Mouse (Mus musculus) v-Abl transformed pro-B cells (cell line): ENCODE results near the gene Fam172a.

Source experiments
- in situ Hi-C, 2 experiments: fragments of 400-800 bp; cut with MboI; formaldehyde crosslinking; loops; one replicate each; pipeline ENCODE4 v1.15.1; 2025; ENCODE audit not compliant: unreplicated experiment in 2 of 2

Fam172a gene

DNA sequence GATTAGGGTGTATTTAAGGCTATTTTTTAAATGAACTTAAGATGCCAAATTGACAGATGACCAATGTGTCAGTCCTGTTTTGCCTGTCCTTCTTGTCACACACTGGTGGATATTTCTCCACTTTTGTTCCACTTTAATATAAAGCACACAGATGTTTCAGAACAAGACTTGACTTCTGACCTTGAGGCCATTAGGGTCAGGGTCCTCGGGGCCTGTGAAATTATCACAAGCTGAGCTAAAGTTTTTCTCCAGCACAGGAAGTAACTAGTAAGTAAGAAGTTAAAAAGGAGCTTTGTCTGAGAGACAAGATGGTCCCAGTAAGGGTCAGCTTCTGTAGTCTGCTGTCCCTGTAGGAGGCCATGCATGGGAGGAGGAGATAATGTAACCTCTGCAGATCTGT, 255.8 kb downstream of the Fam172a start:
- in situ Hi-C loops, result no loop called here

DNA sequence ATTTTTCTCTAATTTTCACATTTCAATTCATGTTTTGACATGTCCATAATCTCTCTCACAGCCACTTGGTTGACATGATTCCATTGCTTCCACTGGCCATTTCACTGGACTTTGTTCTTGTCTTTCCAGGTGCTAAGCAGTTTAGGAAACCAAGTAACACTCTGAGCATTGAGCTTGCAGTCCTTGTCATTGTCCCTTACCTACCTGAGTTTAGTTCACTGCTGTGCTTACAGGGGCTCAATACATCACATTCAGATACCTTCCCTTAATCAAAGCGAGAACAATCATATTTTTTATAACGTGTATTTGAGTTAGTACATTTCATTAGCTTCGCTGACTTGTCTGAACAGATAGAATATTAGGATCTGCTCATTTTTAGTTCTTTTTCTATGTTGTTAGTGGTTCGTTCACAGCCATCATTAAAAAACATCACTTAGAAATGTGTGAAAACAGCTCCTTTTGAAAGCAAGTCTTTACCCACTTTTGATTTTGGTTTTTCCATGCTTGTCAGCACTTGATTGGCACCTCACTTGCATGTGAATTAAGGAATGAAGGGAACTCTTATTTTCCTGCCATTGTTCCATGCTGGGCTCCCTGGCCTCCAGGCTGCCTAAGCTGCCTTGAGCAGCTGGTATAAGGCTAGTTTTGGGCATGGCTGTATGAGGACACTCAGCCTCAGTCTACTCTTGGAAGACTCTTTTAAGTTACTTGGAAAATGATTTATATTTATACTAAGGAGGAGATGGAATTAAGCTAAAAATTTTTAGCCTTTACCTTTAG, 257.9 kb downstream of the Fam172a start:
- in situ Hi-C loops, result no loop called here

DNA sequence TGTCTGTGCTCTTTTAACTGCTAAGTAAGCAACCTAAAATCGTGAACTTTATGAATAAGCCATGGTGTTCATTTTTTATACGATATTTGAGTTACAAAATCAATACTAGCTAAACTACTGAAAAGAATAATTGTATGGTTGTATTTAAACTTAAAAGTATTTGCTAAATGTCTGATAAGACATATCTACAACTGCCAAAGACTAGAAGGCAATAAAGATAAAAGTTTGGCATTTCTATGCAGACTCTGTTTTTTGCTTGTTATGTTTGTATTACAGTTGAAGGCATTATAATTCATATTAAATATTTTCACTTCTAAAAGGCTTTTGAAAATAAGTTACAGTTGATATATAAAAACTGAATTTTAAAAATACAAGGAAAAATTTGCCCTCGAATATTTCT, 274.4 kb downstream of the Fam172a start:
- in situ Hi-C loops, result no loop called here

DNA sequence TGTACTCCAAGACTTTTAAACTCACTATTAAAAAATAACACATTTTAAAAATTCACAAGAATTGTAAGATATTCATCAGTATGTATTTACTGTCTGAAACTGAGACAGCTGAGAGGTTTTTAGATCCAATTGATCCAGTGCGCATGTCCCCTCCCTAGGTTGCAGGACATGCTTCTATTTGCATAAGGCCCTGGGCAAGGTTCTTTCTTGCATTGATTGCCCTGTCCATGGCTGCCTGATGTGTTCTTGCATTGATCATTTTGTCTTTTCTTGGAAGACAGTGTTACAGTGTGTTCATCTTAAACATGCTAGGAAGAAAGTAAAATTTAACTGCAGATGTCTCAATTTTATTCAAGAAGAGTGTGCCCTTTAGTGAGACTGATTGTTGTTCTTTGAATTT, 275.3 kb downstream of the Fam172a start:
- in situ Hi-C loops, result no loop called here

DNA sequence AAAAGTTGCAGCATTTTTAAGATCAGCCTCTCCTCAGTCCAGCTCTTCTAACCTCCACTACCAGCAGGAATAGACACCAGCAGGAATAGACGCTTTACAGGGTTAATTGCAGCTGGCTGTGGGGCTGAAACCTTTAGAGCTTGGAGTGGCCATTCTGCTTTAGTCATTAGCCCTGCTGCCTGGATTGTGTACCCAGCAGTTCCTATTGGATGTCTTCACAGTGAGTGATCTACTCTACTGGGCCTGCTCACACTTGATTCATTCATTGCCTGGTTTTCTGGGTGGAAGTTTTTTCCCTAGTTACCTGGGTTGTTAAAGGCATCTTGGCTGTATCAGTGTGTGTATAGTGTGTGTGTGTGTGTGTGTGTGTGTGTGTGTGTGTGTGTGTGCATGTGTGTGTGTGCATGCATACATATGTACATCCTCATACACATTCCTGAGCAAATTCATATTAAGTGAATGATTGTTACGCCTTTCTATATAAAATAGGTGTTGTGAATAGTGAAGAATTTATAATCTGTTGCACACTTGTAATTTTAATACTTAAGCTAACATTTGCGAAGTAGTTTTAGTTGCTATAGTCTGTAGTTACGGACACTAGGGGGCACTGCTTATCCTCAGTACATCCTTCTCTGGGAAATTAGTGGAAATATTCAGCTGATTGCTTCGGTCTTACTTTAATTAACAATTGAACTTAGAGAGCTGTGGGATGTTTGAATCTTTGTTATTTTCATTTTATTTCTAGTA, 280.4 kb downstream of the Fam172a start:
- in situ Hi-C loops, result loop anchor here (5.0 to 10.0 kb wide), 2 partner anchors 205 to 937 kb away; no protein-coding TSS in a partner anchor

DNA sequence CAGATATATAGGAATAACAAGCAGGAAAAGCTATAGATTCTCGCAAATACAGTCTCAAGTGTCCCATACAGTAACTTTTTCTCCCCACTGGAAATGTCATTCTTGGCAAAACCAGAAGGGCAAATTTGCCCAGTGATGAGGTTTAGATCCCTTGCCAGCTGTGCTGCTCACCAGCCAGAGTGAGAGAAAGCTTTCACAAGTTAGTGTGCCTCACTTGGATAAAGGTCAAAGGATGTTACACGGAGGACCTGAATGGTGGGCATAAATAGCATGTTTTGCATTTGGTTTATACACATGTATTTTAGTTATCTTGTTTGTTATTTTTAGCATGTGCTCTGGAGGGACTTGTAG, 281.0 kb downstream of the Fam172a start:
- in situ Hi-C loops, result loop anchor here (5.0 to 10.0 kb wide), 2 partner anchors 204 to 938 kb away; no protein-coding TSS in a partner anchor

DNA sequence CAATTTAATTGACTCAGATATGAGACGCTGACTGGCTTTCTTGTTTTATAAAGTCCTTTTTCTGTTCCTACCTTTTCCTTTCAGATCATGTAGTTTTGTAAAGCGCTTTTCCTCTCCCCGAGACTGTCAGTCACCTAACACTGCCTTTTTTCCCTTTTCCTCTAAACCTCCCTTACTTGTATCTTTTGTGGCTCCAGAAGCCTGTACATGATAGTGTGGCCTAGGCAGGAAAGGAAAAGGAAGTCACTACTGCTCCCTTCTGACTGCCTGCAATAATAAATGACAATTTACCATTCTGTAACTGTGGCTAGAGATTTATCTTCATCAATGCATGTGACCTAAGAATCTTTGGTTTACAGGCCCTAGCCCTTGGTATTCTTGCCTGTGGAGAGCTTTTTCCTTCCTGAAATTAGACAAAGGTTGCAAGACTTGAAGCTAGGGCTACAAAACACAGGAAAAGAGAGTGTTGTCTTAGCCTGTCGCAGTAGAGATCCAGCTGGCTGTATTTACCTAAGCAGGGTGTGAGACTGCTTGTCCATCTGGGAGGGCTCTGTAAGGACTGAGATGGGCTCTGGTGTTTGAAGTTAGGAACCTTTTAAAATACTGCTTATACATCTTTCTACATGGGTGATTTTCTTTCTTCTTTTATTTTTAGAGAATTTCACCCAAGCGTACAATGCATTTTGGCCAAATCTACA, 289.5 kb downstream of the Fam172a start:
- in situ Hi-C loops, result no loop called here

DNA sequence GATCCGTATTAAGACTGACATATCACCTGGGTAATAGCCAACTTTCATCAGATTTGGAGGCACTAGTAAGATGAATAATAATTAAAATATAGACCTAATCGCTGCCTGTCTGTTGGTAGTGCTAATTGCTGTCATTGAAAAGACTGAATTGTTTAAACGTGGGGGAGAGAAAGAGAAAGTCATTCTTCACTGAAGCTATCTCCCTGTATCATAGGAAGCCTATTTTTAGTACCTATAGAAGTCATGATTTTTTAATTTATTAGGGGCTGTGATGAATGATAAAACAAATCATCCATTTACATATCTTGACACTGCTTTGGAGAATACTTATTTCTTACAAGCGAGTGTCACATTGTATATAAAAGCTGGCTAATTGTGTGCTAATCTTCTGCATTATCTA, 302.8 kb downstream of the Fam172a start:
- in situ Hi-C loops, result no loop called here

DNA sequence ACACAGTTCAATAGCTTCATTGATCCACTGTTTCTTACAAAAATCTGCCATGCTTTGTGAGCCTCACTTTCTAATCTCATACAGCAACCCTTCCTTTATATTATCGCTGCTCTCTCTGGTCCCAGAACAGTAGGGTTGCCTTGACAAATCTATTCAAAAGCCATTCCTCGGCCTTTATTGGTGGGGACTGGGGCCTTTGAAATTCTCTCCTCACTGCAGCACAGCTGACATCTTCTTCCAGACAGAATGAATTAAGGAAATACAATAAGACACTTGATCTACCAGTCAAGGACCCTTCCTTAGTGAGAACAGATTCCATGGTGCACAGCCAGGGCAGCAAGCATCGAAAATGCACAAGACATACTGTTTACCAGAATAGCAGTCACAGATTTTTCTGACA, 303.5 kb downstream of the Fam172a start:
- in situ Hi-C loops, result no loop called here

DNA sequence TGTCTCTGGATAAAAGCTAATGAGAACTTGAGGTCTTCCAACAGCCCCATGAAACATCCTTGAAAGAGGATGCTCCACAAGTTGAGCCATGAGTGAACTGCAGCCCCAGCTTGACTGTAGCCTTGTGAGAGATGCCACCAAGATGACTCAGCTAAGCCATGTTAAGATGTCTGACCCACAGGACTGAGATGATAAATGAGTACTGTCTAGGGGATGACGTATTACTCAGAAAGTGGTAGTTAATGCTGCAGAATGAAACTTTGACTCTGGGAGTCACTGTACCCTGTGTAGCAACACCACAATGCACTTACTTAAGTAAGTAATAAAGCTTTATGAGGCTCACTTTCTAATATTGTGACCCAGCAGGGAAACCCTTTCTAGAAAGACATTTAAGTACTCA, 308.3 kb downstream of the Fam172a start:
- in situ Hi-C loops, result no loop called here

DNA sequence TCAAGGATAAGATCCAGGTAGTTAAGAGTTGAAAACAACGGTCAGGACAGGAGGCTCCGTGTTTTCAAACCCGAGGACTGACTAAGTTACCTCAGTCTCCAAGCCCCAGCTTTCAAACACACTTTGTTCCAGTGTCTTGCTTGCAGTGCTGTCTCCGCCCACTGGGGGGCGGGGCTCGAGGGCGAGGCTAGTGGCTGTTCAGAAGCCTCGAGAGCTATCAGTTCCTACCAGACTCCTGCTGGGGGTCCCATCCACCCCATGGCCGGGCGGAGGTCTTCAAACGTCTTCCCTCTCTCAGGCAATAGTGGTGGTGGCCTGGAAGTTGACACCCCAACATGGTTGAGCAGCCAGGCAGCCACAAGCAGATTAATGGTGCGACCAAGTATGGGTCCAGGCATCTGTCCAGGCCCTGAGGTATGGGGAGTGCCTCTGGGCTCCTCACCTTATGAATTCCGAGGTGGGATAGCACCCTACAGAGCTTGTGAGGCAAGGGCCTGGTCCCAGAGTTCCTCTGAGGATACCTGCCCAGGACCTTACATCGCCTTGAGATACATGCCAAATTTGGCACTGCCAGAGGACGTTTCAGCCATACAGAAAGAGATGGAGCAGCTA, 323.0 kb downstream of the Fam172a start, which contains the start of gene Pou5f2:
Gene Pou5f2 (plus strand): TSS at position 220 of the 612 bp plus-strand sequence.
- in situ Hi-C loops, result no loop called here

DNA sequence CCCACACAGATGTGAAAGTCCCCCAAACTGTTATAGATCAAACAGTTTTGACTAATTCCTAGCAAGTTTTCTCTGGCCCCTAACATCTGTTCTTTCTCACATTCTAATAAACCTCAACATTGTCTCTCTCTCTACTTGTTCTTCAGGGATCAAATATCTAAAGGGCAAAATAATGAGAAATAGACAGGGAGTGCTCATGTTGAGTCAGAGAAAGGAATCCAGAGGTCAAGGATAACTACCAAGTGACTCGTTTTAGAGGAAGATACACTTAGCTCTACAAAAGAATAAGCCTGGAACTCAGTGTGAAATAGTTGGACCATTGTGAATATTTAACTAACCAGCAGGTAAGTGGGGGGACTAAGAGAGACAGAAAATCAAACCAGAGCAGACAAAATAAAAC, 331.0 kb downstream of the Fam172a start:
- in situ Hi-C loops, result loop anchor here (5.0 kb wide), 1 partner anchor 861 kb away; no protein-coding TSS in a partner anchor

DNA sequence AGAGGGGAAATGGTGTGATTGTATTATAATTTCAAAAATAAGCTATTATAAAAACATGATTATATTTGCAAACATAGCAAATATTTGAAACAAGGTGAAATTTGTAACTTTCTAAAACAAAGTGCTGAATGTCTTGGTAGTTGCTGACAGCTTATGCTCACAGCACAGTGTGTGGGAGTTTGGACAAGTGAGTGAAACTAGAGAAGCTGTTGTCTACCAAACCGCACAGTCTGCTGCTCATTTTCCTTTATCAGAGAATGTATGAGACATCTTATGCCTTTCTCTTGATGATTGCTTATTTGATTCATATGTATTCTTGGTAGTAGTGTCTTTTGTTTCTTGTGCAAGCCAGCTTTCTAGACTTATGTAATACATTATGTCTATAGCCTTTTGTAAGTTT, 335.4 kb downstream of the Fam172a start:
- in situ Hi-C loops, result no loop called here

DNA sequence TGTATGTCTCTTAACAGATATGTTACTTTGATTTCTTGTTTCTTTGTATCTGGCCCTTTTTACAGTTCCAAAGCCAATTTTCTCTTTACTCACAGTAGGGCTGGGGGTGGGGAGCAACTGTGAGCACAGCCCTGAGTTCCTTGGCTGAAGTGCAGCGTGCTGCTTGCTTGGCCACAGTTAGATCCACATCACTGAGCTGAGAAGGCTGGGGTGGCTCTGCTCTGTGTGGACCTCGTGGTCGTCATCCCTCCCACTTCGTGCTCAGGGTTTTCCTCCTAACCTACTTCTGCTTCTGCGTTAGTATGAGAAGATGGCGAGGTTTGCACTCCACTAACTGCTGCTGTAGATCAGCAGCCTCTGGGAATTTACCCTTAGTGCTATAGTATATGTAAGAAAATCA, 341.4 kb downstream of the Fam172a start:
- in situ Hi-C loops, result no loop called here

DNA sequence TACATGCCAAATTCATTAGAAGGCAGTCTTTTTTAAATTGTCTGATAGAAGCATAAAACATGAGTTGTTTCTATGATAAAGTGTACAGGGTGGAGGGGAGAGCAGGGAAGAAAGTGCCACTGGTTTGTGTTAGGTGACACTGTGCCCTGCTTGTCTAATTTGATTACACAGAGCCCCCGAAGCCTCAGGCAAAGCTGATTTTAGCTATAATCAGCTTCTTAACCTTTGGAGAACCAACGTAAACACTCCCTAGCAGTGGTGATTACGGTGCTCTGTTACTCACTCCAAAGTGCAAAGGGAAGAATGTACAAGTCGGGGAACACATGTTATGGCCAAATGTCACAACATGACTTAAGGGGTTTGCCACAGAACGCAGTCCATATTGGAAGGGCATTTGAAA, 343.3 kb downstream of the Fam172a start:
- in situ Hi-C loops, result no loop called here

DNA sequence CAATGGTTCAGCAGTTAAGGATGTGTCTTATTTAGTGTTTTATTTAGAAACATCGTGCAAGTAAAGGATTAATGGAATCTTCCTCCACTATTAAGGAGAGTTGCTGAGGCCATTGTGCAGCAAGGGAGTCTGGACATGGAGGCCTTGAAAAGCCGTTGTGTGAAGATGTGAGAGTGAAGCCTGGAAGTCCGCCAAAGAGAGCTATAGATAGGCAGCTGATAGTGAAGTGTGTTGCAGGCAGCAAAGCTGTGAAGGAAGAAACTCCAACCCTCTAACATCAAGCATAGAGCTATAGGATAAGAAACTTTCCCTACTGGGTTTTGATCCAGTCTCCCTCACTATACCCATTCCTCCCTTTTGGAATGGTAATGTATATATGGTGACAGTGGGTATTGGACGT, 385.9 kb downstream of the Fam172a start:
- in situ Hi-C loops, result no loop called here

DNA sequence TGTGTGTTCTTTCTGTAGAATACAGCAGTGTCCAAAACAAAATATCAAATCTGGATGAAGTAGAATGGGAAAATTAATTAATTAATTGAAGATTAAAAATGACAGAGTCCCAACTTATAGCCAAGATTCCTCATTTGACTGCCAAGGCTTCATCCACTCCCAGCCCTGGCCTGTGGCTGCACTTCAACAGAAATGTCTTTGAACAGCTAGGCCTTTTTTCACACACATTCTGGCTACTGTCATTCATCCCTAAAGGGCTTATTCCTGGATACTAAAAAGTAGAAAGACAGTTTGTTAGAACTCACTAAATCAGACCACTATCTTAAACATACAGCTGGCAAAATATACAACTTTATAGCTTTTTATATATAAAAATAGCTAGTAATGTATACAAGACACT, 388.9 kb downstream of the Fam172a start:
- in situ Hi-C loops, result no loop called here

DNA sequence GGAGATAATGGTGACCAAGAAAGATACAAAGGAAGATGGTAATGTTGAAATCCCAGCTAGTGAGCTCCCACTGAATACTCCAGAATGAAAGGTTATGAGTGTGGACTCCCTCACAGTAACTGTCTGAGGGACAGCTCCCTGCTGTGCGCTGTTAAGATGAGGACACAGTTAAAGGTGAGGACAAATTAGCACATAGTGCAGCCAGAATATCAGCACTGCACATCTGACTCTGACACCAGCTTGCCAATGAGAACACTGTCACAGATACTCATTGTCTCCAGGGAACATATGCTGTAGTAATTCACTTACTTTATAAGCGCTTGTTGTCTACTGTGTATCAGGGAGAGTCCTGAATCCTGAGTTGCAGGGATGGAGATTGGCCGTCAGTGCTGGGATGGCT, 390.1 kb downstream of the Fam172a start:
- in situ Hi-C loops, result no loop called here

DNA sequence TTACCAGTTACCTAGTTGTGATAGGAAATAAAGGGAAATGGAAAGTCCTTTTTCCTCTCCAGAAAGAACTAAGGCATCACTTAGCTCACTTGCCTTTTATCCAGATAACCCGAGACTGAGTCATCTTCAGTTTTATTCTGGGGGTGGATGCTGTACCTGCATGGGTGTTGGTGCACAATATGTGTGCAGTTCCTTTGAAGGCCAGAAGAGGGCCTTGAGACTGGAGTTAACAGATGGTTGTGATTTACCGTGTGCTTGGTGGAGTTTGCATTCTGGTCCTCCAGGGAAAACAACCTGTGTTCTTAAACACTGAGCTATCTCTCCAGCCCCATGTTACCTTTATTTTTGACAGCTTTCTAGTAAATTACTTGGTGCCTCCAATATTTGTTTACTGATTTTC, 392.5 kb downstream of the Fam172a start:
- in situ Hi-C loops, result no loop called here

DNA sequence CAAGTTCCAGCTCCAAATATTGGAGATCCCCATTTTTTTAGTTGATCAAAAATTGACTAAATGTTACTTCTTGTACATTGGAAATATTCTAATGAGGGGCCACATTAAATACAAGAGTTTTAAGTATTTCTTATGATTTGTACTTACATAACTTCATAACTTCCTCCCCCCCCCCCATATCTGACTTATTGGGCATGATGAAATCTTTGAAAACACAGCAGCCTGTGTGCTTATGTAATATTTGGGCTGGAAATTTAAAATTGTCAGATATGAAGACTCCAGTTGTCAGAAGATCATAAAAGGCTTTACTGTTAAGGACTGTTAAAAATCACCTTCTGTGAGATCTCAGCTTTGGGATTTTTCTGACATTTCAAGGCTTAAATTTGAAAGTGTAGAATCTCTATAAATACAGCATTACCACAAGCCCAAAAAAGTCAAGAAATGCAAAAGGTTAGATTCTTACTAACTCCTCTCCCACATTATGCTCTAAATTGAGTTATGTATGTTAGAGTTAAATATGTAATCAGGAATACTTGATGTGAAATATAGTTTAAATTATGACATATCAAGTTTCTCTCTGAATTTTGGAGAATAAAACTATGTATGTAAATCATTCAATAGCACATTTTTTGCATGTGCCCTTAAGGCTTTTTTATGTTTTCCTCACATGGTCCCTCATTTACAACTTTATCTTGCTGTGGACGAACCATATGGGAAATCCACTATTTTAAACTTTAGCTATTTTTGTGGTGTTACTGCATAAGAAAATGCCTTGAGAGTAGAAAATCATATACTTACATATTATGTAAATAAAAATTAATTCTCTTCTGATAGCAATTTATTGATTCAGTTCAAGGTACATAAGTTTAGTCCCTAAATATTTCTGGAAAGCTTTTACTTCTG, 393.5 kb downstream of the Fam172a start:
- in situ Hi-C loops, result no loop called here
